Mouse (Mus musculus): ENCODE results near the gene Abcc3.

- peak; percentile 68; the same call in 1 of the 2 replicates for TF ChIP-seq CTCF (IDR thresholded peaks at IDR 0.05; ENCODE audit: borderline replicate concordance, insufficient read depth, low read depth, low read length)
- no peak for TF ChIP-seq POLR2A (IDR thresholded peaks at IDR 0.05; ENCODE audit: borderline replicate concordance, insufficient read depth, low read length)
These were observed 63.4 kb downstream of the Abcc3 start for GRCm38 (mm10) chr11:94329270-94329891.
